Mouse (Mus musculus): ENCODE results near the gene Ugt2b38.
"Not testable (repeated sequence)": the region's sequence is repeated elsewhere in the genome, so short reads cannot be mapped to it uniquely, and the experiment has no call there.

Ugt2b38 gene

GRCm38 (mm10) chr5:87424041-87424440, at the start of gene Ugt2b38:
Gene Ugt2b38, minus strand, starts transcription at chr5:87424203.
- DNase-seq (ENCODE audit: low read depth, low spot score), result not testable (repeated sequence)

- no peak for DNase-seq (ENCODE audit: low read depth, low spot score)
These were observed 34.8 kb upstream of the Ugt2b38 start for GRCm38 (mm10) chr5:87458810-87459209.

- DNase-seq (ENCODE audit: low read depth, low spot score), result no peak
These were observed 33.7 kb upstream of the Ugt2b38 start for GRCm38 (mm10) chr5:87457701-87458100.

GRCm38 (mm10) chr5:87456216-87456850, 32.3 kb upstream of the Ugt2b38 start:
- no peak for DNase-seq (ENCODE audit: low read depth, low spot score)

GRCm38 (mm10) chr5:87455519-87455918, 31.5 kb upstream of the Ugt2b38 start:
- DNase-seq (ENCODE audit: low read depth, low spot score), result no peak

GRCm38 (mm10) chr5:87452514-87452913, 28.5 kb upstream of the Ugt2b38 start:
- not testable (repeated sequence) for DNase-seq (ENCODE audit: low read depth, low spot score)

GRCm38 (mm10) chr5:87436264-87436663, 12.3 kb upstream of the Ugt2b38 start:
- DNase-seq (ENCODE audit: low read depth, low spot score), result no peak

GRCm38 (mm10) chr5:87425676-87426075, 1.7 kb upstream of the Ugt2b38 start:
- DNase-seq (ENCODE audit: low read depth, low spot score), result no peak

- no peak for DNase-seq (ENCODE audit: low read depth, low spot score)
These were observed 27.0 kb downstream of the Ugt2b38 start for GRCm38 (mm10) chr5:87396968-87397367.

- no peak for DNase-seq (ENCODE audit: low read depth, low spot score)
These were observed 33.2 kb downstream of the Ugt2b38 start for GRCm38 (mm10) chr5:87390818-87391217.

GRCm38 (mm10) chr5:87380234-87380633, 43.8 kb downstream of the Ugt2b38 start:
- DNase-seq (ENCODE audit: low read depth, low spot score), result no peak

GRCm38 (mm10) chr5:87379825-87380224, 44.2 kb downstream of the Ugt2b38 start:
- DNase-seq (ENCODE audit: low read depth, low spot score), result no peak

- no peak for DNase-seq (ENCODE audit: low read depth, low spot score)
These were observed 48.1 kb downstream of the Ugt2b38 start for GRCm38 (mm10) chr5:87375874-87376383.

- DNase-seq (ENCODE audit: low read depth, low spot score), result no peak
These were observed 50.5 kb downstream of the Ugt2b38 start for GRCm38 (mm10) chr5:87373502-87373863.

GRCm38 (mm10) chr5:87372788-87373501, 51.1 kb downstream of the Ugt2b38 start:
- DNase-seq (ENCODE audit: low read depth, low spot score), result not testable (repeated sequence)

All from WW6 (cell line).